In the genomic region with DNA sequence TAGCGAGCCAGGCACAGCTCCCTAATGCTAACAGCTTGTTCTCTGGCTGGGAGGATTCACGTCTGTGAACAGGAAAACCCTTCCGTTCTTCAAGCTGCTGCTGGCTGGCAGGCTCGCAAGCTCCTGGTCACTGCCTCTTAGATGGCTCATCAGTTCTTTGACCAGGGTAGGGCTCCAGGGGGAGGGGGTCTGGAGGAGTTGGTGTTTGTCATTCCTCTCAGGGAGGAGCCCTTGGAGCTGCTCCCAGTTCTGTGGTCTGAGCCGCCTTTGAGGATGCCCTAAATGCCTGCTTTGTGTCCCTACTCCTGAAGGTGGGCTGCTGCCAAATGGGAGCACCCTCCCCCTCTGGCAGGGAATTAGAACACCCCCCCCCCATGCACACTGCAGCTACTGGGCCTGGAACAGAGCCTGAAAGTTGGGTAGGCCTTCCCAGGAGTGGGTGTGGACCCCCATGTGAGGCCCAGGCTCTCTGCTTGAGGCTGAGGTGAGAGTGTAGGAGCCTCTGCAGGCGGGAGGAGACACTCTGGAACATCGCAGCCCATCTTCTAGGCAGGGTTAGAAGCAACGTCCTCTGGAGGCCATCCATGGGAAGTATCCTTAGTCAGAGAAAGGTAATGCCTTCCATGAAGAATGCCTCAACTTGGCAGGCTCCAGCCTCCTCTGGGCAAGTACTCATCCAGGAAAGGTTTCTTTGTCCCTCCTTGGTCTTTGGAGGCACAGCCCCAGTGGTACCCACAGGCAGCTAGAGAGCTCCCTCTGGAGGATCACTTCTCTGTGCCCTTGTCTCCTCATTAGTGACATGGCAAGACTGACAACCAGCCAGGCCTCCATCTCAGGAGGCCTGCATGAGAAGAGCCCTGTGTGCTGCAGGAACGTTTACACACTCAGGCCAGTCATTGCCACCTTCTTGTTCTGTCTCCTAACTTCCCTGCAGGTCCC, we compare ENCODE assay signal across 11 mouse cellular contexts. TPM values are rescaled to one million over a fixed set of nuclear protein-coding genes. Genes with fewer than 3 reads are reported as not detected.
DNase-seq lines count a peak whose midpoint lies in the region; ATAC-seq lines count a peak whose summit lies in the region.
"Had no signal": no experiment of that assay in that cellular context is flagged by ENCODE, and none has a peak within 500 bp of the region (broad histone marks: within the 10 kb centered on the region; RNA-seq: fewer than 3 reads in every experiment).

No protein-coding gene starts in this region.

- 64% methylated on average over 9 of the region's 9 CpGs for WGBS in kidney, embryonic 14.5 days
- 58% methylated on average over 9 of the region's 9 CpGs for WGBS in neural tube, embryonic 15.5 days
- 60% methylated on average over 9 of the region's 9 CpGs for WGBS in heart, embryonic 12.5 days

- no peaks in the 10 kb centered on the region for H3K36me3 ChIP-seq in kidney, embryonic 14.5 days (ENCODE audit: control insufficient read depth, insufficient read depth, low read length)
- no peaks in the 10 kb centered on the region for H3K36me3 ChIP-seq in neural tube, embryonic 15.5 days
- H3K36me3 ChIP-seq in heart, embryonic 12.5 days: no peaks in the 10 kb centered on the region
- H3K36me3 ChIP-seq: heart, embryonic 15.5 days had no signal

- no peak overlapping the region for H3K4me3 ChIP-seq in kidney, embryonic 14.5 days (ENCODE audit: low read length)
- no peak overlapping the region for H3K4me3 ChIP-seq in neural tube, embryonic 15.5 days (replicated peaks)
- no peak overlapping the region for H3K4me3 ChIP-seq in heart, embryonic 12.5 days
- H3K4me3 ChIP-seq: heart, embryonic 15.5 days had no signal

- DNase-seq in kidney, postnatal 4 days: no peak
- DNase-seq in frontal cortex, adult 2 months (ENCODE audit: extremely low spot score in 1 of 2, low spot score in 1 of 2): peak; percentile 79 to 84
- peak; percentile 77 to 81 for DNase-seq in left cerebral cortex, adult 9 months (ENCODE audit: low spot score in 2 of 2)
- no peak for DNase-seq in gastrocnemius, adult 18-20 months (ENCODE audit: low spot score)

- H3K4me2 ChIP-seq in kidney, embryonic 14.5 days (replicated peaks; ENCODE audit: low read depth, low read length): no peak overlapping the region
- no peak overlapping the region for H3K4me2 ChIP-seq in neural tube, embryonic 15.5 days
- no peak overlapping the region for H3K4me2 ChIP-seq in heart, embryonic 12.5 days
- H3K4me2 ChIP-seq: heart, embryonic 15.5 days had no signal

- no peaks in the 10 kb centered on the region for H3K27me3 ChIP-seq in kidney, embryonic 14.5 days (ENCODE audit: control insufficient read depth, insufficient read depth, low read length)
- no peaks in the 10 kb centered on the region for H3K27me3 ChIP-seq in neural tube, embryonic 15.5 days (replicated peaks)
- peaks cover 6% of the 10 kb centered on the region for H3K27me3 ChIP-seq in heart, embryonic 12.5 days (replicated peaks)
- H3K27me3 ChIP-seq: Patski had no signal

- no peaks in the 10 kb centered on the region for H3K4me1 ChIP-seq in kidney, embryonic 14.5 days (ENCODE audit: control insufficient read depth, insufficient read depth, low read length)
- H3K4me1 ChIP-seq in neural tube, embryonic 15.5 days: peaks cover 54% of the 10 kb centered on the region
- no peaks in the 10 kb centered on the region for H3K4me1 ChIP-seq in heart, embryonic 12.5 days (replicated peaks)
- H3K4me1 ChIP-seq: heart, embryonic 15.5 days had no signal

- H3K27ac ChIP-seq in kidney, embryonic 14.5 days (ENCODE audit: low read depth, low read length): no peak overlapping the region
- H3K27ac ChIP-seq in neural tube, embryonic 15.5 days (replicated peaks): peak overlapping the region; percentile 65
- no peak overlapping the region for H3K27ac ChIP-seq in heart, embryonic 12.5 days (ENCODE audit: poor library complexity, severe bottlenecking)
- H3K27ac ChIP-seq: heart, embryonic 15.5 days had no signal

- ATAC-seq in kidney, embryonic 14.5 days (ENCODE audit: low FRiP score, low TSS enrichment): 0 out of 2 replicates have a peak, but pooled peaks have one; percentile 7
- peak; percentile 80 for ATAC-seq in neural tube, embryonic 15.5 days (ENCODE audit: low FRiP score)
- ATAC-seq in heart, embryonic 12.5 days (ENCODE audit: insufficient number of reproducible peaks, low FRiP score): no peak
- no peak for ATAC-seq in granulocyte monocyte progenitor cell, adult 5-6 weeks (replicated peaks; ENCODE audit: poor library complexity, severe bottlenecking)
- ATAC-seq: Patski had no signal

- no peaks in the 10 kb centered on the region for H3K9me3 ChIP-seq in kidney, embryonic 14.5 days (ENCODE audit: control insufficient read depth, low read length)
- H3K9me3 ChIP-seq in neural tube, embryonic 15.5 days (replicated peaks): no peaks in the 10 kb centered on the region
- no peaks in the 10 kb centered on the region for H3K9me3 ChIP-seq in heart, embryonic 12.5 days (replicated peaks)
- H3K9me3 ChIP-seq: heart, embryonic 15.5 days had no signal

- H3K9ac ChIP-seq in kidney, embryonic 14.5 days (ENCODE audit: low read depth, low read length): no peak overlapping the region
- H3K9ac ChIP-seq in neural tube, embryonic 15.5 days (replicated peaks): no peak overlapping the region
- H3K9ac ChIP-seq in heart, embryonic 12.5 days: no peak overlapping the region
- H3K9ac ChIP-seq: heart, embryonic 15.5 days had no signal

RNA-seq across cellular contexts. Expression of a gene that starts 24.2 kb away (rescaled TPM):
- polyA plus RNA-seq in kidney, embryonic 14.5 days (2014; fragmentation: Nextera tagmentation; extraction: Ambion mirVana): 23.2 and 23.5 TPM in 2 replicates
- 111 and 117 TPM in 2 replicates for polyA plus RNA-seq in frontal cortex, adult 2 months (2012; rRNA removed)
- polyA plus RNA-seq in neural tube, embryonic 15.5 days (2015; fragmentation: Nextera tagmentation; extraction: Ambion mirVana): 89.8 and 111 TPM in 2 replicates
- 10 to 100 TPM in 1 of 2 experiments, 1 to 10 TPM in 1; 8.6 to 15.3 TPM for total RNA-seq in gastrocnemius, adult 18-20 months (2021)
- 4.4 and 4.9 TPM in 2 replicates for polyA plus RNA-seq in heart, embryonic 12.5 days (2016; fragmentation: Nextera tagmentation; extraction: Ambion mirVana)
- total RNA-seq in granulocyte monocyte progenitor cell, adult 5-6 weeks (2014; fragmentation: Nextera tagmentation): not detected in 2 replicates
- not detected in 2 replicates for total RNA-seq in granulocyte monocyte progenitor cell, adult 5-6 weeks (2017)
- total RNA-seq: neutrophil, adult 5-6 weeks had no signal

RNA-seq across cellular contexts. Expression of a gene that starts 46.4 kb away (rescaled TPM):
- polyA plus RNA-seq in kidney, embryonic 14.5 days (2014; fragmentation: Nextera tagmentation; extraction: Ambion mirVana): 2.2 and 2.4 TPM in 2 replicates
- polyA plus RNA-seq in frontal cortex, adult 2 months (2012; rRNA removed): 11.9 and 13.4 TPM in 2 replicates
- 2.1 and 2.5 TPM in 2 replicates for polyA plus RNA-seq in neural tube, embryonic 15.5 days (2015; fragmentation: Nextera tagmentation; extraction: Ambion mirVana)
- under 1 TPM; 0.55 to 0.73 TPM for total RNA-seq in gastrocnemius, adult 18-20 months (2021)
- polyA plus RNA-seq in heart, embryonic 12.5 days (2016; fragmentation: Nextera tagmentation; extraction: Ambion mirVana): 1.4 and 2.1 TPM in 2 replicates
- not detected in 2 replicates for total RNA-seq in granulocyte monocyte progenitor cell, adult 5-6 weeks (2014; fragmentation: Nextera tagmentation)
- not detected in 2 replicates for total RNA-seq in granulocyte monocyte progenitor cell, adult 5-6 weeks (2017)
- total RNA-seq: neutrophil, adult 5-6 weeks had no signal

RNA-seq across cellular contexts. Expression of a gene that starts 46.6 kb away (rescaled TPM):
- polyA plus RNA-seq in kidney, embryonic 14.5 days (2014; fragmentation: Nextera tagmentation; extraction: Ambion mirVana): 2.2 and 2.7 TPM in 2 replicates
- polyA plus RNA-seq in frontal cortex, adult 2 months (2012; rRNA removed): 161 and 180 TPM in 2 replicates
- 15.2 and 17.9 TPM in 2 replicates for polyA plus RNA-seq in neural tube, embryonic 15.5 days (2015; fragmentation: Nextera tagmentation; extraction: Ambion mirVana)
- total RNA-seq in gastrocnemius, adult 18-20 months (2021): 10 to 100 TPM; 21.5 to 21.9 TPM
- 2.2 and 2.6 TPM in 2 replicates for polyA plus RNA-seq in heart, embryonic 12.5 days (2016; fragmentation: Nextera tagmentation; extraction: Ambion mirVana)
- total RNA-seq in granulocyte monocyte progenitor cell, adult 5-6 weeks (2014; fragmentation: Nextera tagmentation): 2.6 and 3.2 TPM in 2 replicates
- 0.26 and 1.9 TPM in 2 replicates for total RNA-seq in granulocyte monocyte progenitor cell, adult 5-6 weeks (2017)

Comparison
In these comparisons a context has a peak if more than half of its experiments do, and no peak if none do; other contexts are left out.
1. ATAC-seq: peak in kidney, embryonic 14.5 days (single experiment) and neural tube, embryonic 15.5 days (single experiment); none in heart, embryonic 12.5 days (single experiment) and granulocyte monocyte progenitor cell, adult 5-6 weeks (single experiment).
2. DNase-seq: peak in frontal cortex, adult 2 months (2 of 2) and left cerebral cortex, adult 9 months (2 of 2); none in kidney, postnatal 4 days (0 of 2) and gastrocnemius, adult 18-20 months (single experiment).